Mouse (Mus musculus): ENCODE measurements around the gene Polr3e. TPM values are rescaled to one million over a fixed set of nuclear protein-coding genes. Genes with fewer than 3 reads are reported as not detected.
A peak's percentile ranks its signal among the peaks of the same experiment; 100 is the strongest.

Polr3e gene
- polyA plus RNA-seq, 1 experiment from 2014 or later: 13.4 TPM

GRCm38 (mm10) chr7:120980041-120980440, 62.5 kb downstream of the Polr3e start:
- H3K27ac ChIP-seq (replicated peaks in 1 of 2; ENCODE audit: control insufficient read depth in 1 of 2, insufficient read depth in 1 of 2, low read depth in 2 of 2, low read length in 2 of 2): no peak overlapping the region
- no peaks in the 10 kb centered on the region for H3K27me3 ChIP-seq (ENCODE audit: control insufficient read depth, insufficient read depth, low read length)
- H3K4me3 ChIP-seq (ENCODE audit: control insufficient read depth in 1 of 2, insufficient read depth in 1 of 2, low read depth in 1 of 2, low read length in 2 of 2): 0 out of 4 replicates have a peak overlapping the region, but pooled peaks of 1 of the 2 experiments have one; percentile 76
- peak overlapping the region; percentile 95 for H3K4me2 ChIP-seq (ENCODE audit: low read length)
- no peaks in the 10 kb centered on the region for H3K9me3 ChIP-seq (ENCODE audit: control insufficient read depth, low read length)
- H3K36me3 ChIP-seq (ENCODE audit: control insufficient read depth, insufficient read depth, low read length): no peaks in the 10 kb centered on the region
- no peak for ATAC-seq (ENCODE audit: insufficient number of reproducible peaks, insufficient read depth, low FRiP score, low read depth)
- H3K9ac ChIP-seq (ENCODE audit: low read length): no peak overlapping the region
- peaks cover 2 to 23% of the 10 kb centered on the region in 2 experiments; a peak in 3 of 4 replicates for H3K4me1 ChIP-seq (ENCODE audit: control insufficient read depth in 2 of 2, insufficient read depth in 2 of 2, low read length in 2 of 2)
- WGBS: 53% methylated on average over 4 of the region's 4 CpGs

DNA sequence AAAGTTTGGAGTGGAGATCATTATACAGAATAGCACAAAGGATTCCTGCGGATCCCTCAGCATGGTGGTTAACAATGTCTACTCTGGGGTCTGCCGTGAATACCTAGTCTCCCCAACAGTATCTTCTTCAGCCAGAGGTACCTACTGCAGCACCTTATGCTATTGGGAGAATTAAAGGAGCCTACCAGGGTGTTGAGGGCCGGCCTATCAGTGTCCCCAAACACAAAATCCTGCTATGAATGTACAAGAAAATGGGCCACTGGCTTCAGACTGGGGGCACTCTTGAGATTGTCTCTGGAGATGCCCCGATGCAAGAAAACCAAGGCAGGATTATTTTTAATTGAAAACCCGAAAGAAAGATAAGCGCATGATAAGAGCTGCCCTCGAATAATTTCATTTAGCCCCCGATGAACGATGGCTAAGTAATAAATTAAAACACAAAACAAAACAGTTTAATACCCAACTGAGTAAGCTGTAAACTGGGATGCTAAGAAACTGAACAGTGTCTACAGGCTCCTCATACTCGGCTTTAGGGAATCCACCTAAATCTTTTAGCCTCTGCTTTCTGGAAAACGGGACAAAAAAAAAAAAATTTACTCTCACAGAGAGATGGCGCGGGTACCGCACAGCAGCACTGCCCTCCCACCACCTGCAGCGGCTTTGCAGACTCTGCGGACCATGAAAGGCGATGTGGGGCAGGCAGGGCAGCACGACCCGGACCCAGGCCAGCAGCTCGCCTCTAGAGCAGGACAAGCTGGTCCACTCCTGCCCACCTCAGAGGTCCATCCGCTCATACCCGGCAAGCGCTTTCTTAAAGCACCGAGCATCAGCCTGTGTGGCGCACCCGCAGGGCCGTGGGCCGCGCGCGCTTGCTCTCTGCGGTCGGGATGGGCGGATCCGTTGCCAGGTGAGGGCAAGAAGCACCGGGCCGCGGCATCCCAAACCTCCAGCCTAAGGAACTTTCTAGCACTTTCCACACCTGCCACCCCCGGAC, 63.7 kb downstream of the Polr3e start:
- no peaks in the 10 kb centered on the region for H3K9me3 ChIP-seq (ENCODE audit: control insufficient read depth, low read length)
- H3K9ac ChIP-seq (ENCODE audit: low read length): peak overlapping the region; percentile 85
- peak overlapping the region in 1 of 2 experiments; percentile 52; a peak in 2 of 4 replicates for H3K27ac ChIP-seq (replicated peaks in 1 of 2; ENCODE audit: control insufficient read depth in 1 of 2, insufficient read depth in 1 of 2, low read depth in 2 of 2, low read length in 2 of 2)
- H3K27me3 ChIP-seq (ENCODE audit: control insufficient read depth, insufficient read depth, low read length): no peaks in the 10 kb centered on the region
- H3K4me1 ChIP-seq (ENCODE audit: control insufficient read depth in 2 of 2, insufficient read depth in 2 of 2, low read length in 2 of 2): peaks cover 2 to 18% of the 10 kb centered on the region in 2 experiments; a peak in 2 of 4 replicates
- H3K4me2 ChIP-seq (ENCODE audit: low read length): peak overlapping the region; percentile 95
- peak; percentile 32; the same call in 1 of the 2 replicates for ATAC-seq (ENCODE audit: insufficient number of reproducible peaks, insufficient read depth, low FRiP score, low read depth)
- no peaks in the 10 kb centered on the region for H3K36me3 ChIP-seq (ENCODE audit: control insufficient read depth, insufficient read depth, low read length)
- 4% methylated on average over 39 of the region's 39 CpGs for WGBS
- H3K4me3 ChIP-seq (ENCODE audit: control insufficient read depth in 1 of 2, insufficient read depth in 1 of 2, low read depth in 1 of 2, low read length in 2 of 2): peak overlapping the region; percentile 70 to 76

- Histone ChIP-seq H3K27me3 (ENCODE audit: control insufficient read depth, insufficient read depth, low read length) (no peaks in the 10 kb centered on the region), H3K4me2 (ENCODE audit: low read length) (peak within 1 kb of the TSS; percentile 95), H3K9me3 (ENCODE audit: control insufficient read depth, low read length) (no peaks in the 10 kb centered on the region), H3K27ac (replicated peaks in 1 of 2; ENCODE audit: control insufficient read depth in 1 of 2, insufficient read depth in 1 of 2, low read depth in 2 of 2, low read length in 2 of 2) (peak within 1 kb of the TSS; percentile 40 to 77), H3K4me1 (ENCODE audit: control insufficient read depth in 2 of 2, insufficient read depth in 2 of 2, low read length in 2 of 2) (peaks cover 2 to 12% of the 10 kb centered on the region in 2 experiments; a peak in 2 of 4 replicates), H3K36me3 (ENCODE audit: control insufficient read depth, insufficient read depth, low read length) (no peaks in the 10 kb centered on the region), H3K4me3 (ENCODE audit: control insufficient read depth in 1 of 2, insufficient read depth in 1 of 2, low read depth in 1 of 2, low read length in 2 of 2) (peak within 1 kb of the TSS; percentile 70 to 76), H3K9ac (ENCODE audit: low read length) (peak within 1 kb of the TSS; percentile 91)
- WGBS: under 1% methylated on average over 46 of the region's 46 CpGs
- peak; percentile 95 for ATAC-seq (ENCODE audit: insufficient number of reproducible peaks, insufficient read depth, low FRiP score, low read depth)
Observed at GRCm38 (mm10) chr7:120982200-120982841, 64.8 kb downstream of the Polr3e start, which contains the start of the genes Cdr2 and Mfsd13b. TSS of gene Cdr2 (minus strand) at chr7:120982312. TSS of gene Mfsd13b (plus strand) at chr7:120982509.

GRCm38 (mm10) chr7:120982968-120983367, 65.4 kb downstream of the Polr3e start:
- H3K4me1 ChIP-seq (ENCODE audit: control insufficient read depth in 2 of 2, insufficient read depth in 2 of 2, low read length in 2 of 2): peaks cover 2 to 10% of the 10 kb centered on the region in 2 experiments; a peak in 2 of 4 replicates
- H3K36me3 ChIP-seq (ENCODE audit: control insufficient read depth, insufficient read depth, low read length): no peaks in the 10 kb centered on the region
- 3% methylated on average over 7 of the region's 7 CpGs for WGBS
- H3K4me2 ChIP-seq (ENCODE audit: low read length): peak overlapping the region; percentile 95
- H3K27me3 ChIP-seq (ENCODE audit: control insufficient read depth, insufficient read depth, low read length): no peaks in the 10 kb centered on the region
- H3K9ac ChIP-seq (ENCODE audit: low read length): peak overlapping the region; percentile 91
- ATAC-seq (ENCODE audit: insufficient number of reproducible peaks, insufficient read depth, low FRiP score, low read depth): no peak
- H3K4me3 ChIP-seq (ENCODE audit: control insufficient read depth in 1 of 2, insufficient read depth in 1 of 2, low read depth in 1 of 2, low read length in 2 of 2): peak overlapping the region; percentile 59 to 76
- H3K9me3 ChIP-seq (ENCODE audit: control insufficient read depth, low read length): no peaks in the 10 kb centered on the region
- peak overlapping the region; percentile 40 to 77; a peak in 2 of 4 replicates for H3K27ac ChIP-seq (replicated peaks in 1 of 2; ENCODE audit: control insufficient read depth in 1 of 2, insufficient read depth in 1 of 2, low read depth in 2 of 2, low read length in 2 of 2)

- WGBS: 68% methylated on average over 8 of the region's 8 CpGs
- Histone ChIP-seq H3K4me1 (ENCODE audit: control insufficient read depth in 2 of 2, insufficient read depth in 2 of 2, low read length in 2 of 2) (peaks cover 0 to 2% of the 10 kb centered on the region in 2 experiments; a peak in 1 of 4 replicates), H3K9ac (ENCODE audit: low read length) (no peak overlapping the region), H3K27ac (replicated peaks in 1 of 2; ENCODE audit: control insufficient read depth in 1 of 2, insufficient read depth in 1 of 2, low read depth in 2 of 2, low read length in 2 of 2) (no peak overlapping the region), H3K36me3 (ENCODE audit: control insufficient read depth, insufficient read depth, low read length) (no peaks in the 10 kb centered on the region), H3K4me2 (ENCODE audit: low read length) (no peak overlapping the region), H3K9me3 (ENCODE audit: control insufficient read depth, low read length) (no peaks in the 10 kb centered on the region), H3K27me3 (ENCODE audit: control insufficient read depth, insufficient read depth, low read length) (no peaks in the 10 kb centered on the region), H3K4me3 (ENCODE audit: control insufficient read depth in 1 of 2, insufficient read depth in 1 of 2, low read depth in 1 of 2, low read length in 2 of 2) (no peak overlapping the region)
- no peak for ATAC-seq (ENCODE audit: insufficient number of reproducible peaks, insufficient read depth, low FRiP score, low read depth)
Observed at GRCm38 (mm10) chr7:120991191-120991590, 73.6 kb downstream of the Polr3e start.

Other genes starting within 250 kb of the Polr3e start
- 0.28 and 0.41 TPM in 2 replicates for gene Pdzd9, start 247.4 kb upstream of the Polr3e start, polyA plus RNA-seq (2014; fragmentation: Nextera tagmentation; extraction: Ambion mirVana)
- gene Mosmo, start 240.1 kb upstream of the Polr3e start, polyA plus RNA-seq (2014; fragmentation: Nextera tagmentation; extraction: Ambion mirVana): 14.5 and 14.9 TPM in 2 replicates
- gene Vwa3a, start 178.4 kb upstream of the Polr3e start, polyA plus RNA-seq (2014; fragmentation: Nextera tagmentation; extraction: Ambion mirVana): 0.86 and 0.89 TPM in 2 replicates
- gene Gm5737, start 105.4 kb upstream of the Polr3e start, polyA plus RNA-seq (2014; fragmentation: Nextera tagmentation; extraction: Ambion mirVana): not detected in 2 replicates
- 12.1 and 12.4 TPM in 2 replicates for gene Eef2k, start 74.9 kb upstream of the Polr3e start, polyA plus RNA-seq (2014; fragmentation: Nextera tagmentation; extraction: Ambion mirVana)
- gene Cdr2, start 64.6 kb downstream of the Polr3e start, polyA plus RNA-seq (2014; fragmentation: Nextera tagmentation; extraction: Ambion mirVana): 12.8 and 13.8 TPM in 2 replicates
- gene Mfsd13b, start 64.8 kb downstream of the Polr3e start, polyA plus RNA-seq (2014; fragmentation: Nextera tagmentation; extraction: Ambion mirVana): 0.22 TPM in 1 of 2 replicates, not detected in the other
- 113 TPM in 2 replicates for gene Mettl9, start 116.7 kb downstream of the Polr3e start, polyA plus RNA-seq (2014; fragmentation: Nextera tagmentation; extraction: Ambion mirVana)
- gene Igsf6, start 156.8 kb downstream of the Polr3e start, polyA plus RNA-seq (2014; fragmentation: Nextera tagmentation; extraction: Ambion mirVana): 1.4 and 1.5 TPM in 2 replicates
- 0.09 and 0.22 TPM in 2 replicates for gene Otoa, start 163.9 kb downstream of the Polr3e start, polyA plus RNA-seq (2014; fragmentation: Nextera tagmentation; extraction: Ambion mirVana)

All from heart, embryonic 14.5 days (tissue).